Mouse (Mus musculus) kidney, adult 2 months (tissue): ENCODE data around the gene Mia2. TPM values are rescaled to one million over a fixed set of nuclear protein-coding genes. Genes with fewer than 3 reads are reported as not detected.
"Not testable (repeated sequence)": the region's sequence is repeated elsewhere in the genome, so short reads cannot be mapped to it uniquely, and the experiment has no call there.

Source experiments
- DNase-seq: peaks from one replicate; pipeline ENCODE4 v3.0.0; 2021
- H3K27ac ChIP-seq: fragments of 200-500 bp; 2 replicates; pipeline ENCODE4 v1.5.1; 2012; ENCODE audit warnings: low read depth, low read length, control low read depth, inconsistent platforms; ENCODE audit not compliant: insufficient read depth
- H3K27me3 ChIP-seq: fragments of 200-500 bp; replicated peaks from 2 replicates; pipeline ENCODE4 v1.6.1; 2012; ENCODE audit warnings: mild to moderate bottlenecking, moderate library complexity, low read length, inconsistent platforms; ENCODE audit not compliant: control insufficient read depth, insufficient read depth
- H3K36me3 ChIP-seq: fragments of 200-500 bp; 2 replicates; pipeline ENCODE4 v1.6.1; 2012; ENCODE audit warnings: mild to moderate bottlenecking, moderate library complexity, low read length, inconsistent platforms; ENCODE audit not compliant: control insufficient read depth, insufficient read depth
- H3K4me1 ChIP-seq: fragments of 200-500 bp; 2 replicates; pipeline ENCODE4 v1.6.1; 2011; ENCODE audit warnings: low read length; ENCODE audit not compliant: control insufficient read depth, insufficient read depth
- H3K4me3 ChIP-seq: fragments of 200-500 bp; 2 replicates; pipeline ENCODE4 v1.5.1; 2011; ENCODE audit warnings: mild to moderate bottlenecking, low read depth, low read length, control low read depth; ENCODE audit not compliant: insufficient read depth
- CTCF ChIP-seq: fragments of 200-500 bp; conservative IDR thresholded peaks from 2 replicates; pipeline ENCODE4 v1.5.1; 2011; ENCODE audit warnings: low read depth, mild to moderate bottlenecking, control low read depth, low read length, moderate library complexity, mixed read lengths; ENCODE audit not compliant: insufficient read depth, insufficient read length
- POLR2A ChIP-seq: fragments of 200-500 bp; IDR thresholded peaks from one replicate; pipeline ENCODE4 v1.6.1; 2011; ENCODE audit warnings: low read depth, low read length, control low read depth
- WGBS: fragments of 180-500 bp; shearing (Covaris S2); methylation state at CpG from one replicate; pipeline ENCODE4 v1.1.7; 2018; 5-methylcytosine and 5-hydroxymethylcytosine counted together
- polyA plus RNA-seq: library from polyadenylated mRNA; depleted of rRNA; stranded (reverse); fragments of >200 nt; gene quantifications from 2 replicates; pipeline ENCODE4 v1.2.3, GENCODE M21; 2012; rRNA removed

Gene Mia2
- polyA plus RNA-seq, 1 experiment: 102 TPM

GRCm38 (mm10) chr12:59228401-59228800, 132.8 kb downstream of the Mia2 start:
- WGBS: 89% methylated on average over 5 of the region's 5 CpGs
- no peak for DNase-seq
- no peak for TF ChIP-seq POLR2A
- TF ChIP-seq CTCF: no peak
- H3K27ac ChIP-seq: no peak overlapping the region
- no peaks in the 10 kb centered on the region for H3K4me1 ChIP-seq
- no peaks in the 10 kb centered on the region for H3K36me3 ChIP-seq
- no peaks in the 10 kb centered on the region for H3K27me3 ChIP-seq
- H3K4me3 ChIP-seq: no peak overlapping the region

GRCm38 (mm10) chr12:59238434-59238833, 142.8 kb downstream of the Mia2 start:
- no peak for DNase-seq
- Histone ChIP-seq H3K36me3 (no peaks in the 10 kb centered on the region), H3K27me3 (no peaks in the 10 kb centered on the region), H3K27ac (no peak overlapping the region), H3K4me1 (no peaks in the 10 kb centered on the region), H3K4me3 (no peak overlapping the region)
- WGBS: 84% methylated on average over 5 of the region's 5 CpGs
- TF ChIP-seq CTCF (no peak), POLR2A (no peak)

DNA sequence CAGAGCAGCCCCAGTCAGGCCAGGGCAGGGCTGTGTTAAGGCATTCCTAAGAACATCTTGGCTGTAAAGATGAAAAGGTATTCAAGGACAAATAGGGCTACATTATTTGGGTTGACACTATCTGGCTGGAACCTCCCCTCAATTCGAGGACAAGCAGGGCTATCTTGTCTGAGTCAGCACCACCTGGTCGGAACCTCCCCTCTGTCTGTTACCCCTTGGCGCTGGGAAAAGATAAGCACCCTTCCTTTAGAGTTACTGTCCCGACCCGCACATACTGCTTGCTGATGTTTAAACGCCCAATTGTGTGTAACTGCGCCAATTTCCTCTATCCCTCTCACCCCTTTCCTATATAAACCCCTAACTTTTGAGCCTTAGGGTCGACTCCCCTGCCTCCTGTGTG, 145.4 kb downstream of the Mia2 start:
- not testable (repeated sequence) for H3K27ac ChIP-seq, DNase-seq, H3K4me1 ChIP-seq, H3K4me3 ChIP-seq, H3K27me3 ChIP-seq, H3K36me3 ChIP-seq
- 89% methylated on average over 8 of the region's 8 CpGs for WGBS

Other genes with a start within 250 kb of the Mia2 start
- gene Sec23a, start 83.8 kb upstream of the Mia2 start, polyA plus RNA-seq: 13.0 and 13.2 TPM in 2 replicates
- gene Gemin2, start 82.4 kb upstream of the Mia2 start, polyA plus RNA-seq: 2.3 and 2.9 TPM in 2 replicates
- gene Trappc6b, start 34.3 kb upstream of the Mia2 start, polyA plus RNA-seq: 87.0 and 87.3 TPM in 2 replicates
- gene Pnn, start 28.9 kb upstream of the Mia2 start, polyA plus RNA-seq: 8.2 and 10.4 TPM in 2 replicates
- 9.2 and 9.8 TPM in 2 replicates for gene Fbxo33, start 123.9 kb downstream of the Mia2 start, polyA plus RNA-seq